Mouse (Mus musculus) gastrocnemius, postnatal 4 days (tissue): ENCODE results near the gene Mlx. TPM values are rescaled to one million over a fixed set of nuclear protein-coding genes. Genes with fewer than 3 reads are reported as not detected.

Experiments
- DNase-seq, 2 experiments: peaks; one replicate each; pipeline ENCODE4 v3.0.0; 2021 to 2022; ENCODE audit warnings: low spot score in 2 of 2, mixed read lengths in 2 of 2
- total RNA-seq, 2 experiments: library from RNA; stranded (reverse); gene quantifications; 2 replicates each; pipeline ENCODE4 v1.2.3; 2021

The Mlx gene
- total RNA-seq, 2 experiments from 2014 or later = 13.1 to 13.4 TPM

DNA sequence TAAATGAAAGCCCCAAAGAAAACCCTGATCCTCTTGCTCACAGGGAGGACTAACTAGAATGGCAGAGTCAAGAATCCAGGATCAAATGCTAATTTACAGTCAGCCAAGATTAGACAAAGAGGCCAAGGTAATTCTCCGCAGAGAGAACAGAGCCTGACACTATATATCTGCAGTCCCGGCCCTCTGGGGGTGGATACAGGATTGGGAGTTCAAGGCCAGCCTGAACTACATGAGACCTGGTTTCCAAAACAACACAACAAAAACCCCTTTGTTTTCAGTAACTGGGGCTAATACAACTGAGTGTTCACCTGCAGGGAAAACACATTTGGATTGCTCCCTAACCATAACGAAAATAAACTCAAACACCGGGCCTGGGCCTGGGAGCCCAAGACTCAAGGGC, 22.6 kb upstream of the Mlx start:
- no peak for DNase-seq

DNA sequence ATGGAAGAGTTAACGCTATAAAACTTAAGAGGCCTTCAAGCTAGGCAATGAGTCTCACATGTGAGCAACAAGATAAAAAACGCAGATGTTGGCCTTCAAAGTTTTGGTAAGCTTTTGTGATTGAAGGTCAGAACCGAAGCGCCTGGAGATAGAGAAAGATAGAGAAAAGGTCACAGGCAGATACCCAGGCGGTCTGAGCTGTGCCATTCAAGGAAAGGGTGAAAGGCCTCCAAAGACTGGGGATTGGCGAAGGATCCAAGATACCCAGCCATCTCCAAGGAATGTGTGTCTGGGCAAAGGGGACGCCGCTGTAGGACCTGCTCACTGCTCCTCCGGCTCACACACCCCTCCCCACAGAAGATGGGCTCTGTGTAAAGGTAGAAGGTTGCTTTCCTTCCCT, 22.1 kb upstream of the Mlx start:
- no peak for DNase-seq

- DNase-seq = peak; percentile 64 to 84
These were observed 20.3 kb upstream of the Mlx start for GRCm38 (mm10) chr11:101066549-101067412.

DNA sequence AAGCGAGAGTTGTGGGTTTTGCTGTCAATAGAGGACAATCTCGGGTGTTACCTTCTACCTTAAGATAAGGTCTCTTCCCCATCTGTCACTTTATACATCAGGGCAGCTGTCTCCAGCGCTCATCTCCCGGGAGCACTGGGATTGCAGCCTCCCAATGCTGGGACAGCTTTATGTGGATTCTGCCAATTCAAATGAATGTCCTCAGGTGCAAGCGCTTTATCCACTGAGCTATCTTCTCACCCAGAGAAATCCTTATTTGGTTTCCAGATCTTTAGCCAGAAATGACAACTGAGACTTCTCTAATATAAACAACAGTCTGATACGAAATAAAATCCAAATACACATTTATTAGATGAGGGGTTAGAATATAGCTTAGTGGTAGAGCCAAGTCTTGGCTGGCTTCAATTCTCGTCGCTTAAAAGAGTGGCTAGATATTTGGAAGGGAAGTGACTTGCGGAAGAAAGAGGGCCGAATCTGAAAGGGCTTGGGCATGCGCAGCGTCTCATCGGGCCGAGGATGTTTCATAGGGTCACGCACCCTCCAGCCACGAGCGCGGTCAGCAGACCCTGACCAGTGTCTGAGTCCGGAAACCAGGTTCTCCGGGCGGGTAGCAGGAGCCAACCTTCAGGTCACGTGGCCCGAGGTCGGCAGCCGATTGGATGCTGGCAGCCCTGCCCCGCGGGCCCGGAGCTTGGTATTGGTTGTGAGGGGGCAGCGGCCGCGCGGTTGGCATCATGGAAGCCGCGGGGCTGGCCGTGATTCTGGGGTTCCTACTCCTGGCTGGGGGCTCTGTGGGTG, 17.5 kb upstream of the Mlx start, which contains the start of gene Naglu:
Naglu (plus strand) TSS at position 622 of the 798 bp plus-strand sequence.
- peak; percentile 95 to 96 for DNase-seq

- DNase-seq = no peak
These were observed 16.9 kb upstream of the Mlx start for GRCm38 (mm10) chr11:101070189-101070527.

DNA sequence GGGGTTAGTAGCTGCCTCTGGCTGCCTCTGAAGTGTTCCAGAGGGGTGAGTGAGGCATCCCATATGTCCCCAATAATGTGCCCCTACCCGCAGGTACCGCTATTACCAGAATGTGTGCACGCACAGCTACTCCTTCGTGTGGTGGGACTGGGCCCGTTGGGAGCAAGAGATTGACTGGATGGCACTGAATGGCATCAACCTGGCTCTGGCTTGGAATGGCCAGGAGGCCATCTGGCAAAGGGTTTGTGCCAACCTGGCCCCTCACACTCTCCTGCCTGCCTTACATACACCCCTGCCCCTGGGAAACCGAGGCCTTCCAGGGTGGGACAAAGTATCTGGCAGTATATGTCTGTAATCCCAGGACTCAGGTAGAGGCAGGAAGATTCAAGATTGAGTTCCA, 16.1 kb upstream of the Mlx start:
- no peak for DNase-seq

DNA sequence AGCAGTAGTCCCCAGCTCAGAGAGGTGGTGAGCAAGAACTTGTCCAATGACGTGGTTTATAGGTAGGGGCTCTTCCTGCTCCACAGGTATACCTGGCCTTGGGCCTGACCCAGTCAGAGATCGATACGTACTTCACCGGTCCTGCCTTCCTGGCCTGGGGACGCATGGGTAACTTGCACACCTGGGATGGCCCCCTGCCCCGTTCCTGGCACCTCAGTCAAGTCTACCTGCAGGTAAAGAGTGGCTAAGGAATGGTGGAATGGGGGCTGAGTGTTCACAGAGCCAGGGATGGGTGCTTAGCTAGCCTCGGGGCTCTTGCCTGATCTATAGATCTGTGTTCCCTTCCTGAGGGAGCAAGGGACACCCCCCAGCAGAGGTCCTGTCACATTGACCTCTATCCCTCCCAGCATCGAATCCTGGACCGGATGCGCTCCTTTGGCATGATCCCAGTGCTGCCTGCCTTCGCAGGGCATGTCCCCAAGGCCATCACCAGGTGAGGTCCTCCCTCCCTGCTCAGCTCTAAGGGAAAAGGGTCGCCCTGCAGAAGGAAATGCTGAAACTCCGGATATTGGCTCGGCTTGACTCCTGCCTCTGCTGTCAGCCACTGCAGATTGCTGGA, 15.2 kb upstream of the Mlx start:
- no peak for DNase-seq

GRCm38 (mm10) chr11:101078121-101078520, 9.0 kb upstream of the Mlx start, which contains the start of gene Hsd17b1:
TSS of gene Hsd17b1 (plus strand) at chr11:101078411.
- DNase-seq = no peak

- no peak for DNase-seq
These were observed 7.3 kb upstream of the Mlx start for GRCm38 (mm10) chr11:101079746-101080145.

- no peak for DNase-seq
These were observed 6.7 kb upstream of the Mlx start for GRCm38 (mm10) chr11:101080421-101080820.

DNA sequence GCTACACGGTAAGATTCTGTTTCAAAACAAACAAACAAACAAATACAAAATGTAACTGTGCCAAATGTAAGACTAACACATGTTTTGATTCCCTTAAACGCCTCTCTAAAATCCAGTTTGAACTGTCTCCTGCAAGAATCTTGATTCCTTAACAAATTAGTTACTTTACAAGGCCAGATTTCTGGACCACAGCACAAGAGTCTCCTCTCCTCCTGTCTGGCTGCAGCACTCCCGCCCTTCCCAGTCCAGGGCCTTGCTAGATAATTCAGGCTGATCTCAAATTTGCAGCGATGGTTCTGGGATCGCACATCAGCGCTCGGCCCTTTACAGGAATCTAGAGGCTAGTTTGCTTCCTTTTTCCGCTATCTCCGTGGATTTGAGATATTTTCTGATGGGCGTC, 5.4 kb upstream of the Mlx start:
- no peak for DNase-seq

DNA sequence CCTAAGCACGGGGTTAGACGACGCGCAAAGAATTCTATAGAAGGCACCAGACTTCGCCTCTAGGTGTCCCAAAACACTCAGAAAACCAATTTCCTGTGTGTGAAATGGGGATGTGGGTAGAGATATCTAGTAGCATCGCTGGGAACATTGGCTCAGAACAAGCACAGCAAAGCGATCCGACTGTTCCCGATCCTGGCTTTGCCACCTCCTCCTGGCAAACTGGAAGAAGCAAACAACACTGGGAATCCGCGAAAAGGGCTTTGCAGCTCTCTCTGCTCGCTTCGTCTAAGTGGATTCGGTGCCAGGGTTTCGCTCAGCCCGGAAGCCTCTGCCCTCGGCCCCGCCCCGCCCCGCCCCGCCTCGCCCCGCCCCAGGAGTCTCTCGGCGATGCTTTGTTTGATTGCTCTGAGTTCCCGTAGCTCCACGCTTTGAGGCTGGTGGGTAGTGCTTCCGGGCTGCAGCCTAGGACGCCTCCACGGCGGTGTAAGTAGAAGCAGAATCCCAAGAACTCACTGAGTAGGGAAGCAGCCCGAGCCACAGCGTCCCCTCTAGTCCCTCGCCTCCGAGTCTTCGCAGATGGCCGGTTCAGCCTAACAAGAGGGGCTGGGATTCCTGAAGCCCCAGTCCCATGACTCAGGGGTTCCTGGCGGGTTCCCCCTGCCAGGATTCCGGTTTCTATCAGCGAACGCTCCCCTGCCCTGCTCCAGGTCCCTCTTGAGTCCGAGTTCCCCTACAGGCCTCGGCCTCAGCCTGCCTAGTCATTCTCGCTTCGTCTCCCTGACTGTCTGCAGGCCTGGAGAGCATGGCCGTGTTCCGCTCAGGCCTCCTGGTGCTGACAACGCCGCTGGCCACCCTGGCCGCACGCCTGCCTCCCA, 4.6 kb upstream of the Mlx start, which contains the start of gene Coasy:
Coasy (plus strand) TSS at position 358 of the 875 bp plus-strand sequence.
- DNase-seq = peak; percentile 60 to 84

DNA sequence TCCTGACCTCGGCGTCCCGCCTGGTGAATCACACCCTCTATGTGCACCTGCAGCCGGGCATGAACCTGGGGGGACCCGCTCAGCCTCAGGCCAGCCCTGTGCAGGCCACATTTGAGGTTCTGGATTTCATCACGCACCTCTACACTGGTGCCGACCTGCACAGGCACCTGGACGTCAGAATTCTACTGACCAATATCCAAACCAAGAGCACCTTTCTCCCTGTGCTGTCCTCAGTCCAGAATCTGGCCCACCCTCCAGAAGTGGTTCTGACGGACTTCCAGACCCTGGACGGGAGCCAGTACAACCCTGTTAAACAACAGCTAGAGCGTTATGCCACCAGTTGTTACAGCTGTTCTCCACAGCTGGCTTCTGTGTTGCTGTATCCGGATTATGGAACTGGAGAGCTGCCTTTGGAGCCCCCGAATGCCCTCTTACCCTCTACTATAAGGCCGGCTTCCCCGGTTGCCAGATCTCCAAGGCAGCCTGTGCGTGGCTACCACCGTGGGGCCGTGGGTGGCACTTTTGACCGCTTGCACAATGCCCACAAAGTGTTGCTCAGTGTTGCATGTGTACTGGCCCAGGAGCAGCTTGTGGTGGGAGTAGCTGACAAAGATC, 3.9 kb upstream of the Mlx start:
- peak in 1 of 2 experiments; percentile 35 for DNase-seq

DNA sequence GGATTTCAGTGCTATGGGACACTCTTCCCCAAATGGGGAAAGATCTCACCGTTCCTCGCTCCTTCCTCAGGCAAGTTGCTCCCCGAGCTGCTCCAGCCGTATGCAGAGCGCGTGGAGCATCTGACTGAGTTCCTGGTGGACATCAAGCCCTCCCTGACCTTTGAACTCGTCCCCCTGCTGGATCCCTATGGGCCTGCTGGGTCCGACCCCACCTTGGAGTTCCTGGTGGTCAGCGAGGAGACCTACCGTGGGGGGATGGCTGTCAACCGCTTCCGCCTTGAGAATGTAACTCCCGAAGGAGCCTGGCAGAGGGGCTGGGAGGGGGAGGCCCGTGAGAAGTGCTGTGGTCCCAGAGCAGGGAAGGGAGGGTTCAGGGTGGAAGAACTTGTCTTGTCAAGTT, 2.8 kb upstream of the Mlx start:
- DNase-seq = no peak

DNA sequence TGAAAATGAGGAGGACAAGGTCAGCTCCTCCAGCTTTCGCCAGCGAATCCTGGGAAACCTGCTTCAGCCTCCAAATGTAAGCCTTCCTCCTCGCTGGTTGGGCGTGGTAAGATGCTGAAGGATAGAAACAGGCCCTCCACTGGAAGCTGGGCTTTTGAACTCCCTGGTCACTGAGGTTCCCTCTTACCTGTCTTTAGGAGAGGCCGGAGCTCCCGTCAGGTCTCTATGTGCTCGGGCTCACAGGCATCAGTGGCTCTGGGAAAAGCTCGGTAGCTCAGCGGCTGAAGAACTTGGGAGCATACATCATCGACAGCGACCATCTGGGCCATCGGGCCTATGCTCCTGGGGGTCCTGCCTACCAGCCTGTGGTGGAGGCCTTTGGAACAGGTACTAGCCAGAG, 2.3 kb upstream of the Mlx start:
- no peak for DNase-seq

DNA sequence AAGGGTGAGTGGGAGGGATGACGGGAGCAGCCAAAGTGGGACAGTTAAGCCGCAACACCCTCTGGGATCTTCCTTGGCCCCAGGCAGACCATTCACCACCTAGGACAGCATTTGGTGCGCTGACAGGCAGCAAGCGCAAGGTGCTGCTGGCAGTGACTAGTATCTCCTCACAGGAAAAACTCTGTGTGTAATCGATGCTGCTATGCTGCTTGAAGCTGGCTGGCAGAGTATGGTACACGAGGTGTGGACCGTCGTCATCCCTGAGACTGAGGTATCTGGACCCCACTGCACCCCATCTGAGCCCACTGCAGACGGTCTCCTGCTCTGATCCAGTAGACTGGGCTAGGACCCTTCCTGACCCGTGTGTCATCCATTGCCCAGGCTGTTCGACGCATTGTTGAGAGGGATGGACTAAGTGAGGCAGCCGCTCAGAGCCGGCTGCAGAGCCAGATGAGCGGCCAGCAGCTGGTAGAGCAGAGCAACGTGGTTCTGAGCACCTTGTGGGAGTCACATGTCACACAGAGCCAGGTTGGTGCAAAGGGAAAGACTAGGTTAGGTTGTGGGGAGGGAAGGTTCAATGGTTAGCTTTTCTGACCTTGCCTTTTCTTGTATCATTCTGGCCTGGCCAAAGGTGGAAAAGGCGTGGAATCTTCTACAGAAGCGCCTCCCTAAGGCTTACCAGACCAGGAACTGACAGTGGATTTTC, 1.3 kb upstream of the Mlx start:
- no peak for DNase-seq

- no peak for DNase-seq
These were observed 778 bp upstream of the Mlx start for GRCm38 (mm10) chr11:101086323-101086674.

GRCm38 (mm10) chr11:101087682-101088055, 592 bp downstream of the Mlx start:
- no peak for DNase-seq

DNA sequence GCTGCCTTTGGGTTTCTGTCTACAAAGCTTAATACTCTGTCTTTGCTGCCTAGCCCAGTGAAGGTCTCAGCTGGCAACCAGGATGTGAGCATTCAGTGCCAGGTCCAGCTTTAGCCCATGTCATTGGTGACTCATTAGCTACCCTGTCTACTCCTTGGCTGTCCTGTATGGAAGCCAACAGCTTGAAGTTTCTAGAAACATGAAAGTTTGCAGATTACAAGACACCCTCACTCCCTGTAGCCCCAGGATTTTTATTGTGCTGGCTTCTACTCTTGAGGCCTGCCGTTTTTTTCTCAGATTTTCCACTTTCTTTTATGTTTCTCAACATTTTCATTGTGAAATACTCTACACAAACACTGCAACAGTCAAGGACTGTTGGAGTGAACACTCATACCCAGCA, 2.9 kb downstream of the Mlx start:
- DNase-seq = no peak

GRCm38 (mm10) chr11:101094930-101095313, 7.8 kb downstream of the Mlx start:
- DNase-seq = peak in 1 of 2 experiments; percentile 20
